Mouse (Mus musculus) left cerebral cortex, adult 2 months (tissue): Measurements from ENCODE around the gene Stard9. TPM values are rescaled to one million over a fixed set of nuclear protein-coding genes. Genes with fewer than 3 reads are reported as not detected.

Experiments used
- DNase-seq, 2 experiments: peaks; one replicate each; pipeline ENCODE4 v3.0.0; 2021 to 2022; ENCODE audit warnings: low spot score in 2 of 2, mixed read lengths in 1 of 2; ENCODE audit errors: extremely low spot score in 1 of 2
- H3K27ac ChIP-seq: fragments of 200-600 bp; 2 replicates; pipeline ENCODE4 v1.8.1; 2022
- H3K4me3 ChIP-seq: fragments of 200-600 bp; 2 replicates; pipeline ENCODE4 v1.8.1; 2022
- CTCF ChIP-seq: fragments of 200-600 bp; IDR thresholded peaks from 2 replicates; pipeline ENCODE4 v1.8.1; 2022; ENCODE audit warnings: antibody characterized with exemption, mild to moderate bottlenecking, moderate library complexity
- intact Hi-C: fragments of 180-260 bp; cut with DNase I; formaldehyde crosslinking; loops from one replicate; pipeline ENCODE4 v1.15.1; 2025
- total RNA-seq, 2 experiments: library from RNA; stranded (reverse); gene quantifications; 2 replicates each; pipeline ENCODE4 v1.2.3; 2021

Gene Stard9
- total RNA-seq, 2 experiments from 2014 or later, result 10.1 to 10.8 TPM

DNA sequence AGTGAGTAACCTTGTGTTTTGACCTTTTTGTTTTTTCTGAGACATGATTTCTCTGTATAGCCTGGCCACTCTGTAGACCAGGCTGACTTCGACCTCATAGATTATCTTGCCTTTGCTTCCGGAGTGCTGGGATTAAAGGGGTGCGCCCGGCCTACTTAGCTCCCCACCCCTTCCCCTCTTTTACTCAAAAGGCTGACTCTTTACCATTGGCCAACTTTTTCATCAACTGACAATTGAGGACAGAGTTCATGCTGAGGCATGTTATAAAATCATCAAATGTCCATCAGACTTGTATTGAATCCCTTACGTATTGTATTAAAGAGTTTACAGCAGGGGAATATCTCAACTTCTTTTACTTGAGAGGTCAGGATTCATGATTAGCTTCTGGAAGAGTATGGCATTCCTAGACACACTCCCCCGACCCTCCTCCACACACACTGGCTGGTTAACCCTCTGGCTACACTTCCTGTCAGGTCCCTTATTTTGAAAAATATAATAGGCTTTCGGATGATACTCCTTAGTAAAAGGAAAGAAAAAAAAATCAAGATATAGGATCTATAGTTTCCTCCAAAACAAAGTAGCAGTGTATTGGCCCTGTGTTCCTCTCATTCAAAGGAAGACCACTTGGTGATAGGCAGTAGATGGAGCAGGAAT lies 103.1 kb downstream of the Stard9 start:
- intact Hi-C loops, result loop anchor here (5.0 kb wide), 1 partner anchor 130 kb away; no protein-coding TSS in a partner anchor

DNA sequence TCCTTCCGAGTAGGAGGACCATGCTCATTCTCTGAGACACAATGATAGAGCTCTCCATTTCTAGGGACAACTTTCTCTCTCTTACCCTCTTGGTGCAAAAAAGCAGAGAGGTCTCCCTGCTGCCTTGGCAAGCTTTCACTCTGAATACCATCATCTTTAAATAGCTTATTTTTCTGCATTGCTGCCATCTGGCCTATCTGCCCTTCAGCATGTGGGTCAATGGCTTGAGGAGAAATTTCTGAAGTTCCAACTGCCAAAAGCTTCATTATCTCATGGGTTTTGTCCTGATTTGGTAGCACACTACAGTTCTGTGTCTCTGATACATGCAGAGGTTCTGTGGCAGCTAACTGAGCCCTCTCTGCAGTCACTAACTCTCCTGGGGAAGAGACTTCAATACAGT lies 116.6 kb downstream of the Stard9 start:
- H3K27ac ChIP-seq, result no peak overlapping the region
- TF ChIP-seq CTCF, result no peak
- no peak for DNase-seq
- no peak overlapping the region for H3K4me3 ChIP-seq
- intact Hi-C loops, result no loop called here

More for the DNA sequence above, 103.1 kb downstream of the Stard9 start:
- H3K4me3 ChIP-seq, result peak overlapping the region; percentile 65
- H3K27ac ChIP-seq, result peak overlapping the region; percentile 72
- TF ChIP-seq CTCF, result no peak
- no peak for DNase-seq

DNA sequence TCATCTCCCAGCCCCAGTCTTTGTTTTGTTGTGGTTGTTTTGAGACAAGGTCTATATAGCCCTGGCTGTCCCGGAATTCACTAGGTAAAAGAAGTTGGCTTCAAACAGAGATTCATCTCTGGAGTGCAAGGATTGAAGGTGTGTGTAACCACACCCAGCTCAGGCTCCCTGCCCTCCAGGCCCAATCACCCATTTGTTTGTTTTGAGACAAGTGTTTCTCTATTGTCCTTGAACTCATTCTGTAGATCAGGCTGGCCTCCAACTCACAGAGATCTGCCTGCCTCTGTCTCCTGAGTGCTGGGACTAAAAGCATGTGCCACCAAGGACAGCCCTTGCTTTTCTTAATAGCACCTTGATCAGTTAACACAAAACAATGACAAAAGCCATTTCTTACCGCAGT lies 119.1 kb downstream of the Stard9 start:
- intact Hi-C loops, result no loop called here
- H3K27ac ChIP-seq, result no peak overlapping the region
- H3K4me3 ChIP-seq, result no peak overlapping the region
- DNase-seq, result no peak
- TF ChIP-seq CTCF, result no peak

DNA sequence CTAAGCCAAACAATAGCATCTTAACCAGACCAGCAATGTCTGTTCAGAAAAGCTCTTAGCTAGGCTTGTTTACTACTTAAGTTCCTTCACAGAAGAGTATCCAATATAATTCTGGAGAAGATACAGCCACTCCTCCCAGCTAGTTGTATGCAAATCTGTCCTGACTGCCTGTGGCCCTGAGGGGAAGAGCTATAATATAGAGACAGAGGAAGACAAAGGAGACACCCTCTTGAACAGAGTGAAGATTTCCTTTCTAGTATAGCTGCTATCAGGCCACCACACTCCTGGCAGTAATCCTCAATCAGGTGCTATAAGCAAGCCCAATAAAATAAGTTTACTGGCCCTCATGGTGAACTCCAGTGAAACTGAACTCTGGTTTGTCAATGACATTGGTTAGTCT lies 133.0 kb downstream of the Stard9 start:
- Histone ChIP-seq H3K4me3 (no peak overlapping the region), H3K27ac (no peak overlapping the region)
- no peak for TF ChIP-seq CTCF
- DNase-seq, result no peak
- intact Hi-C loops, result no loop called here

DNA sequence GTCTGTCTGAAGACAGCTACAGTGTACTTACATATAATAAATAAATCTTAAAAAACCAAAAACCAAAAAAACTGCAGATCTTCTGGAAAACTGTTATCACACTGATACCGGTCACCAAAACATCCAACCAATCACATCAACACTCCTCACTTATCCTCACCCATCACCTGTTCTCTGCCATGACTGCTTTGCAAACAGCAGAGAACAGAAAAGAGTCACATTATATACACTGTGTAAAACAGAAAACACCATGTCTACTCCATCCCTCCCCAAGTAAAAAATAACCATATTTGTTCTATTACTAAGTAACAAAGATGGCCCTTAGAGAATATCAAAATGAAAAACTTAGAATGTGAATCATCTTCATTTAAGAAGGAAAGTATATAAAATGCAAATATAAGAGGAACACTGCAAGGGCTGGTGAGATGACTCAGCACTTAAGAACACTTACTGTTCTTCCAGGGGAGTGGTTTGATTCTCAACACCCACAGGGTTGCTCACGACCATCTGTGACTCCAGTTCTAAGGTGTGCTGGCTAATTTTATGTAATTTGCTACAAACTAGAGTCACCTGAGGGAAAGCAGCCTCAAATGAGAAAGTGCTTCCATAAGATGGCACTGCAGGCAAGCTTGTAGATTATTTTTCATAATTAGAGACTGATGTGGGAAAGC lies 141.5 kb downstream of the Stard9 start:
- intact Hi-C loops, result loop anchor here (2.0 kb wide), 1 partner anchor 102 kb away; no protein-coding TSS in a partner anchor

More for the DNA sequence above, 141.5 kb downstream of the Stard9 start:
- Histone ChIP-seq H3K4me3 (no peak overlapping the region), H3K27ac (peak overlapping the region; percentile 58; the same call in 1 of the 2 replicates)
- peak; percentile 22 to 37 for DNase-seq
- TF ChIP-seq CTCF, result no peak; the same call in 1 of the 2 replicates

Other genes starting within 250 kb of the Stard9 start
- 10 to 100 TPM; 11.6 to 13.9 TPM for gene Ganc, start 225.2 kb upstream of the Stard9 start, total RNA-seq
- 10 to 100 TPM; 40.9 to 42.2 TPM for gene Tmem87a, start 225.0 kb upstream of the Stard9 start, total RNA-seq
- gene Capn3, start 173.1 kb upstream of the Stard9 start, total RNA-seq, result 1 to 10 TPM; 5.6 TPM
- 100 to 1,000 TPM; 169 to 182 TPM for gene Zfp106, start 65.3 kb upstream of the Stard9 start, total RNA-seq
- gene Snap23, start 61.5 kb upstream of the Stard9 start, total RNA-seq, result 10 to 100 TPM; 19.1 to 23.5 TPM
- 10 to 100 TPM; 11.7 to 14.4 TPM for gene Haus2, start 19.7 kb upstream of the Stard9 start, total RNA-seq
- 10 to 100 TPM; 41.6 to 42.5 TPM for gene Lrrc57, start 19.6 kb upstream of the Stard9 start, total RNA-seq
- 10 to 100 TPM; 30.0 to 33.6 TPM for gene Cdan1, start 221.0 kb downstream of the Stard9 start, total RNA-seq
- gene Ttbk2, start 221.5 kb downstream of the Stard9 start, total RNA-seq, result 100 to 1,000 TPM in 1 of 2 experiments, 10 to 100 TPM in 1; 97.7 to 101 TPM